Mouse (Mus musculus): Measurements from ENCODE around the gene Abca13.

DNA sequence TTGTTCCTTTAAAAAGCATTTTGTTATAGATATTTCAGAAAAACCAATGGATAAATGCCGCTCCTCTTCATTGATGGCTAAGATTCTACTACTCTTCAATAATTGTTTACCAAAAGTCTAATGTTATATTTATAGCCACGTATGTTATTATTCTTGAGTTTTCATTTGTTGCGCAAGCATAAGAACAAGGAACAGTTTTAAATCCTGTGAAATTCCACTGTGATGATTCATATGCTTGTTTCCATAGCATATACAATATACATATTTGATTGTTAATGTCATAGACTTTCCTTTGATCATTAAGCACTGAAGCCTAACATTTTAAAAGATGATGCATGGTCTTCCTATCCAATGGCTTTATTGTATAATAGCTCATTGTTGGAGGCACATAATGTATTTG is 3.1 kb downstream of the Abca13 start:
- TF ChIP-seq CTCF (IDR thresholded peaks at IDR 0.05; ENCODE audit: extremely low read depth, insufficient read length, insufficient replicate concordance, low read depth, low read length) (no peak), POLR2A (IDR thresholded peaks at IDR 0.05; ENCODE audit: low read depth, low read length) (no peak)
